Comparison of ENCODE assay signal across 18 mouse cellular contexts in genomic region chr11:118486881-118487772, GRCm38 (mm10). TPM values are rescaled to one million over a fixed set of nuclear protein-coding genes. Genes with fewer than 3 reads are reported as not detected.
A peak's percentile ranks its signal among the peaks of the same experiment; 100 is the strongest.
DNase-seq lines count a peak whose midpoint lies in the region; ATAC-seq lines count a peak whose summit lies in the region.
"Had no signal": no experiment of that assay in that cellular context is flagged by ENCODE, and none has a peak within 500 bp of the region (broad histone marks: within the 10 kb centered on the region; RNA-seq: fewer than 3 reads in every experiment).

No protein-coding gene starts in this region.

- H3K27ac ChIP-seq in neural tube, embryonic 13.5 days (replicated peaks), result peak overlapping the region; percentile 90
- H3K27ac ChIP-seq: embryonic facial prominence, embryonic 12.5 days; forebrain, embryonic 13.5 days; liver, embryonic 14.5 days; lung, embryonic 15.5 days had no signal

- H3K4me1 ChIP-seq in neural tube, embryonic 13.5 days (replicated peaks), result peaks cover 44% of the 10 kb centered on the region
- H3K4me1 ChIP-seq: embryonic facial prominence, embryonic 12.5 days; lung, embryonic 15.5 days had no signal

- H3K9me3 ChIP-seq in neural tube, embryonic 13.5 days, result no peaks in the 10 kb centered on the region
- H3K9me3 ChIP-seq: embryonic facial prominence, embryonic 12.5 days; forebrain, embryonic 13.5 days; heart, embryonic 12.5 days; lung, embryonic 15.5 days had no signal

- no peaks in the 10 kb centered on the region for H3K27me3 ChIP-seq in neural tube, embryonic 13.5 days
- H3K27me3 ChIP-seq: embryonic facial prominence, embryonic 12.5 days; forebrain, embryonic 13.5 days; lung, embryonic 15.5 days had no signal

- WGBS in neural tube, embryonic 13.5 days, result 90% methylated on average over 29 of the region's 29 CpGs

- H3K36me3 ChIP-seq in neural tube, embryonic 13.5 days, result peaks cover 29% of the 10 kb centered on the region

- no peak overlapping the region for H3K9ac ChIP-seq in neural tube, embryonic 13.5 days
- H3K9ac ChIP-seq: embryonic facial prominence, embryonic 12.5 days; forebrain, embryonic 13.5 days; heart, embryonic 12.5 days; liver, embryonic 14.5 days; lung, embryonic 15.5 days had no signal

- intact Hi-C loops in heart, postnatal 10 days (cut with DNase I), result no loop called here

- peak; percentile 24 for DNase-seq in cerebellum, adult 9-10 months
- DNase-seq in cerebellum, adult 18-20 months, result no peak
- DNase-seq in heart, postnatal 4 days, result peak; percentile 32
- DNase-seq in heart, postnatal 10 days, result no peak
- no peak for DNase-seq in neural tube, embryonic 10.5 days (ENCODE audit: extremely low spot score, low spot score)
- no peak for DNase-seq in urinary bladder, postnatal 4 days (ENCODE audit: low spot score in 2 of 2)
- DNase-seq: adrenal gland, postnatal 10 days; heart, postnatal 36 days; kidney, adult 9 months; lung, postnatal 4 days; right cerebral cortex, adult 18-20 months had no signal

- H3K4me2 ChIP-seq in neural tube, embryonic 13.5 days, result no peak overlapping the region
- H3K4me2 ChIP-seq: embryonic facial prominence, embryonic 12.5 days; forebrain, embryonic 13.5 days; heart, embryonic 12.5 days; lung, embryonic 15.5 days had no signal

- no peak for ATAC-seq in neural tube, embryonic 13.5 days (ENCODE audit: low read depth)
- ATAC-seq: forebrain, embryonic 13.5 days had no signal

- H3K4me3 ChIP-seq in neural tube, embryonic 13.5 days, result no peak overlapping the region
- H3K4me3 ChIP-seq: embryonic facial prominence, embryonic 12.5 days; erythroblast, embryonic 14.5 days; forebrain, embryonic 13.5 days; heart, embryonic 12.5 days; lung, embryonic 15.5 days had no signal

RNA-seq across cellular contexts. Expression of gene Engase, which starts 10.5 kb away (rescaled TPM):
- total RNA-seq in heart, postnatal 4 days (2021), result 1 to 10 TPM; 4.0 to 5.8 TPM
- 1 to 10 TPM; 6.6 to 7.1 TPM for total RNA-seq in heart, postnatal 10 days (2021)
- 8.1 and 10.0 TPM in 2 replicates for polyA plus RNA-seq in neural tube, embryonic 13.5 days (2015; fragmentation: Nextera tagmentation; extraction: Ambion mirVana)

RNA-seq across cellular contexts. Expression of gene C1qtnf1, which starts 59.1 kb away (rescaled TPM):
- 10 to 100 TPM; 21.2 to 25.1 TPM for total RNA-seq in heart, postnatal 4 days (2021)
- 10 to 100 TPM; 38.0 to 38.4 TPM for total RNA-seq in heart, postnatal 10 days (2021)
- polyA plus RNA-seq in neural tube, embryonic 13.5 days (2015; fragmentation: Nextera tagmentation; extraction: Ambion mirVana), result 4.4 and 4.8 TPM in 2 replicates
- polyA plus RNA-seq: erythroblast, embryonic 14.5 days had no signal

Comparison
In these comparisons a context has a peak if more than half of its experiments do, and no peak if none do; other contexts are left out.
1. DNase-seq: peak in cerebellum, adult 9-10 months (single experiment) and heart, postnatal 4 days (single experiment); none in cerebellum, adult 18-20 months (0 of 2), heart, postnatal 10 days (0 of 2), neural tube, embryonic 10.5 days (single experiment) and urinary bladder, postnatal 4 days (0 of 2).